Mouse (Mus musculus): ENCODE measurements around the gene Pfkfb2.

Gene Pfkfb2

DNA sequence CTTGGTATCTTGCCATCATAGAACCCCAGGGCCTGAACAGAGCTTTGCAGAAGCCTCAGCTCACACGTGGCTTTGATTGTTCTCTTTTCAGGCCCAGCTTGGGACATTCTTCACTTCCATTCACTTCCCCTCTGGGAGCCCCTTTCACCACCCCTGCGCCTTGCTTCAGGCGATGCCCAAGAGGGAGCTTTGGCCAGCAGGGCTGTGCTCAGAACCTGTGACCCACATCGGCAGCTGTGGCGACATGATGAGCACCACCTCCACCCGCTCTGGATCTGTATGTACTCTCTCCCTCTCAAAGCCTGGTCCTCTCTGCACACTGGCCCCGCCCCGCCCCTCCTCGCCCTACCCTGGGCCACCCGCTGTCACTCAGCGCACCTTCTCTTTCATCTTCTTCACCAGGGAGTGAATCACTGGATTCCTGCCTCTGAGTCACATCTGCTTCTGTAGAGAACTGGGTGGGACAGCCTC lies 8.4 kb upstream of the Pfkfb2 start:
- no peak for DNase-seq

DNA sequence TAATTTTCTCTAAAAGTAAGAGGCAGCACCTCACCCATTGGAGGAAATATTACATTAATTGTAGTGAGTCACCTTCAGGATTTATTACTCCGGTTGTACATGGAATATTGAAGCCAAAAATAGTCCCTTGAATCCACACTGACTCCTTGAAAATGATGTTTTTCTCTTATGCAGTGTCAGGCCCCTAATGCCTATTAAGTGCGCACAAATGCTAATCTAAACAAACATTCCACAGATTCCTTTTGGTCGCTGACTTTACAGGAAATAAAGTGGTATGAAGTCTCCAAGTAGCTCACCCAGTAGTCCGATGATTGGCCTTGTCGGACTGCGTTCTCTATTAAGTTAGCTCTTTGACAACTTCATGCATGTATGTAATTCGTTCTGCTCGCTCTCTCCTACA lies 5.8 kb upstream of the Pfkfb2 start:
- DNase-seq = peak; percentile 33

DNA sequence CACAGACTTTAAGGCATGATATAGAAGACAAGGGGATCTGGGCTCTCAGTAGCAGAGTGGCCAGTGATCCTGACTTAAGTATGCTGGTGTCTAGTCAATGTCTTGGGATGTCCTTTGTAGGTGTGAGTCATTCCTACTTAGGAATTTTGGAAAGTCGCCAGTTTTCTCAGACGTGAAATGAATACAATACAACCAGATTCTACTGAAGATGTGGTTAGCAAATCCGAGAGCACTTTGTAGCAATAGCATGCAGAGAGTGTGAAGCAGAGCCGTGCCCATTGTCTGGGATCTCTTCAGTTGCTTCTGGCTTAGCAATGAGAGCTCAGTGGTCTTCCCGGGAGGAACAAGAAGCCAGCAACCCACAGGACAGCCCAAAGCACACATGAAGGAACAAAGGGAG lies 5.4 kb upstream of the Pfkfb2 start:
- DNase-seq = peak; percentile 42

DNA sequence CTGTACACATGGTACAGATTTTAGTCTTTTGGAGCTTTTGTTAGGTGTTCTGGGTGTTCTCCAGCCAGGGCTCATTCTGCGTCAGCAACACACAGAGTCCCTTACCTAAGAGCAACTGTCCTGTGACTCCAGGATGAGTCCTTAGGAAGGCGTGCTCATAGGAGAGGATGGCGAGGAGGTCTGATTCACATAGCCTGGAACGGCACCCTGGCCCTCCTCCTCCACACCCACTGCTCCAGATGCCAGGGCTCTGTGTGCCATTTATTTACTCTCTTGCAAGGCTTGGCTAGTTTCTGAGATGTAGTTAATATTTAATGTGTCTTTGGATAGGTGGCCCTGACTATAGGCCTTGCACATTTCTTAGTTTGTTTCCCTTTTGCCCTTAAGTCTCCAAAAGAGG lies 4.6 kb upstream of the Pfkfb2 start:
- DNase-seq = peak; percentile 88

DNA sequence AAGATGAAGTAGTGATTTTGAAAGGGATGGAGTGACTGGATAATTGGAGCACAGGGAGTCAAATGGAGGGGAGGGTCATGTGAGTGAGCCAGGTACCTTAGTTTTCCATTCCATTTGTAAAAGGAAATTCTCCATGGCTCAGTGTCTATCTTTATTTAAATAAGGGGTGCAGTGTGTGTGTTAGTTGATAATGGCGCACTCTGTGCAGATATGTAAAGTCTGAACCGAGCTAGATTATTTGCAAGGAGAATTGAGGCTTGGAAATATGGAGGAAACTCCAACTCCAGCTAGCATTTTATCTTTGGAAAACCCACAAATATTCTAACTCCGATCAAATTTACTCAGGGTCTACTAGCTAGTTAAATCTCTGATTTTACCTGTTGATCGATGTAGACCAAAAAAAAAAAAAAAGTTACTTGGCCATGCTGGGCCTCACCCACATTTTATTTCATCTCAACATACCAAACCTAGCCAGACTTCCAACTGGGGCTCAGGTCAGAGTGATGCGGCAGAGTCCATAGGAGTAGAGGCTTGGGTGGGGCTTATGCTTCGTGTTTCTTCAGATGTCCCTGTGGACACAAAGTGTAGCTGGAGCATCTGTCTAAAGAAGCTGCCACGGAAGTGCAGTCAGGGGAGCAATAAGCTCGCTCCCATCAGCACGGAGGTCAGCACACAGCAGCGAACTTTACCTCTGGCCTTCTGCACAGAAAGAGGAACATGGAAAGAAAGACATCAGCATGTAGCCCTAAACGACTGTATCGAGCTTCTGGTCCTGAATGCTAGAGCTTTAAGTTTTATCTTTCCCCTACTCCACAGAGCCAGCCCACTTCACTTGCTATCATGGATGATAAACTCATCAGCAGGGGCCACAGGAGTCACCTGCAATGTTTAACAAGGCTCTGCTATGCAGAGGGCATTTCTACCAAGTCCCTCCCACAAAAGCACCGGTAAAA lies 3.9 kb upstream of the Pfkfb2 start:
- no peak for DNase-seq

DNA sequence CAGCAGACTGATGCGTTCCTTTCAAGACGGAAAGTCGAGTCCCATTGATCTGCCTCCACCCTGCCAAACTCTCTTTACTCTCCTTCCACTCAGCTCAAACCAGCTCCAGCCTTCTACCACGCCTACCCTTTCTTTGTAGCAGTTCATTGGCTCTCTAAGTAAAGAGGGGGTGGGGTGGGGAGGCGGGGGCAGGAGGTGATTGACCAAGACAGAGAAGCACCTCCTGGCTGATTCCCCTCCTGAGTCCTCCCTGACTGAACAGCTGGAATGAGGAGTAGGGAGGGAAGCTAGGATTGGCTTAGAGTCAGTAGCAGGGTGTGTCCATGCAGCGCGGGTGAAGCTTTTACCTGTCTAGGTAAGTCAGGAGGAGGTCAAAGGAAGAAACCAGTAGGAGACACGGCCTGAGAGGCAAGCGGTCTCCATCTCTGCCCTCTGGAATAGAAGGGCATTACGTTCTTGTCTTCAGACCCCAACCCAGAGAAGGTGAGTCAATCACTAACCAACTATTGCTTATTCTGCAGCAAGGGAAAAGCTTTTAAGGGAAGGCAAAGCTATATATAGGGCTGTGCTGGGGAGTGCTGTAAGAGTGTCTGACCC lies 2.8 kb upstream of the Pfkfb2 start, which contains the start of gene AA986860:
TSS of gene AA986860 (plus strand) at position 236 of the 597 bp plus-strand sequence.
- DNase-seq = peak; percentile 79

DNA sequence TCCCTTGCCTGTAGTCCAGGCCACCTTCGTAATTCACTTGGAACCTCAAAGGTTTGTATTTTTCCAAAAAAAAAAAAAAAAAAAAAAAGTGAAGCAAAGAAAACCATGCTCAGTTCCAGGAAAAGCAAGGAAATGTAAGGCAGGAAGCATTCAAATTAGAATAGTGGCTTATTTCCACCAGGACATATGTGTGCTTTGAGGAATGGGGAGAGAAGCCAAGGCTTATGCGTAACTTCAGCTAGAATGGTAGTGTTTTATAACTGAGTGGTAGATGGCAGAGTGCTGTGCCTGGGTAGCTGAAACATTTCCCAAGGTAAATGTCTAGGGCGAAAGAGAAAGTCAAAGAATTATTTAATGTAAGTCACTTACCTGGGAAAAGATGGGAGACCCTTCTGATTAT lies 345 bp downstream of the Pfkfb2 start:
- DNase-seq = no peak

DNA sequence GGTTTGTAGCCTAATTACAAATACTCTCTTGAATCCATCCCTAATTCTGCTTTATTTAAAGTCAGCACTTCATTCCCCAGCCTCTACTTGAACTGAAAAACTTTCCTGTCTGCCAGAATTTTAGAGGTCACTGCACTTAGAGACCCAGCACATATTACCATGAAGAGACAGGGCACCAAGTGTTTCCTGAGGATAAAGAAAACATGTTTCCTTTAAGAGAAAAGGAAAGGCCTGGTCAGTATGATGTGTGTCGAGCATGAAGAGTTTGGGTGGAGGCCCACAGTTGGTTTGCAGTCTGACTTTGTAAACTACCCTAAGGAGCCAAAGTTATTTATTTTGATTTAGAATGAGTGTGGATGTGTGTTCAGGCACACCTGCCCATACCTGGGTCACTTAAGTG lies 983 bp downstream of the Pfkfb2 start:
- no peak for DNase-seq

DNA sequence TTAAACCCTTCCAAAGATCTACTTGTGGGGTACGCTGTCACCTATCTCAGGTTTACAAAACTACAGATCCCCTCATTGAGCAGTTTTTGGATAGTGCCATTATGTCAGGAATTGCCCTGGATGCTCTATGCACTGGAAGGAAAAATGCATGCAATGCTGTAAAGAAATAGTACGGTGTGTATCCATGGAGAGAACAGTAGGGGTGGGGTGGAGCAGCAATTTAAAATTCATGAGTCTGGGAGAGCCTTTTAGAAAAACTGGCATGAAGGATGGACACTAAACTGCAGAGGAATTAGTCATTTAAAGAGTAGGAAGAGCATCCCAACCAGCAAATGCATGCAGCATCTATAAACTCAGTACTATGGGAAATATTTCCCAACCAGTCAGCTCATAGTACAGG lies 2.7 kb downstream of the Pfkfb2 start:
- DNase-seq = no peak

DNA sequence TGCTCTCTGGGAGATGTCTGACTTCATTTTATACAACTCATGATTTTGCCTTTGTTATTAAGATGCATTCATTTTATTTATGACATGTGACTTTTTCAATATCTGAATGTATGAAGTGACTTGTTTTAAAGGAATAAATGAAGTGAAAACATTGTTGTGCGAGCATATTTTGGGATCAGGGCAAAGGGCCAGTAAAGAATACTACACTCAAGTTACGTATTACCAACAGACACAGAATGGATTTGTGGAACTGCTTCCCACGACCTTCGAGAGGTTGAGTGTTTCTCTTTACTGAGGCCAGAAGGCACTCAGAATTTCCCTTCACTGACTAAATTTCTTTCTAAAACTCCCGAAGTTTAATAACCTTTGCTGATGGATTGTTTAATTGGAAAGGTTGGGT lies 4.8 kb downstream of the Pfkfb2 start:
- peak; percentile 55 for DNase-seq

DNA sequence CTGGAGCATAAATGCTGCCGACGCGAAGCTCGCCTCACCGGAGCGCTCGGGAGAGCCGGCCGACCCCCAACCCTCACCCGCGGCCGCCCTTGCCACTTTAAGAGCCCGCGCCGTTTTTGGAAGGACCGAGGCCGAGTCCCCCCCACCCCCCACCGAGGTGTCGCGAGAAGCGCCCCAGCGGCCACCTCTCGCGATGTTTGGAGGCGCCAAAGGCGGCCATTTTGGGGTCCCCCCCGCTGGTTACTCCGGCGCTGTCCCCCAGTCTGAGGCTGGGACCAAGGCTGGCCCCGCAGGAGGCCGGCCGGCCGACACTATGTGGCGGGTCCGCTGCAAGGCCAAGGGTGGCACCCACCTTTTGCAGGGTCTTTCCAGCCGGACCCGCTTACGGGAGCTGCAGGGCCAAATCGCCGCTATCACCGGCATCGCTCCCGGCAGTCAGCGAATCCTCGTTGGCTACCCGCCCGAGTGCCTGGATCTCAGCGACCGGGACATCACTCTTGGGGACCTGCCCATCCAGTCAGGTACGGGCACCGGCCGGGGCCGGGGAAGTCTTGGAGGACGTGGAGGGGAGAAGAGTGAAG lies 11.7 kb downstream of the Pfkfb2 start, which contains the start of gene Yod1:
TSS of gene Yod1 (plus strand) at position 37 of the 581 bp plus-strand sequence.
- peak; percentile 87 for DNase-seq

DNA sequence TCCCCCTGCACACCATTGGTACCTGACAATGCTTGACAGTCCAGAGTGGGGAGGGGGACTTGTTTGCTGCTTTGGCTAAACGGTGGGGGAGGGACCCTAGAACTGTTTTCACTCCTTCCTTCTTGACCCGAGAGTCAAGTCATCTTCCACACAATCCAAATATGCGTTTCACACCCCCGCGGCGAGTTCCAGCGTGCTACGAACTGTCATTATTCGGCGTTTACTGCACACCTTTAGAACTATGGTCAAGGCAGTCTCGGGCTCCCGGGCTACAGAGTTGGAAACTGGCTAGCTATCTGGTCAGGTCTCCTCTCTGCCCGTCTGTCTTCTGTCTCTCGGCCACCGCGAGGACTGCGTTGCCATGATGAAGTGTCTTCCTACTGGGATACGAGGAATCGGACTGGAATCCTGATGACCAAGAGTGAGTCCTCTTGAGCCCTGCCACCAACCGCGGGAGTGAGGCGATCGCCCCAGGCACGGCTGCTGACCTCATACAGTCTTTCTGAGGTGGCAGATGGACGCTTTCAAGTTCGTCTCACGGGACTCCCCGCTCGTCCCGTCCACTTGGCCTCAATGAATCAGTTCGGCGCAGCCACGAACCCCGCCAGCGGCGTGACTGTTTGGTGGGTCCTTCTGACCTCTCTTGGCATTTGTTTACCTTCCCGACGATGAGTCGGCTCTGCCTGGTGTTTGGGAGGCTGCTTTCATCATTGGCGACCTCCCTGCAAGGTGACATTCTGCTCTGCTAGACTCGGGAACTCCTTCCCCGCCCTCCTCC lies 12.4 kb downstream of the Pfkfb2 start:
- DNase-seq = no peak

DNA sequence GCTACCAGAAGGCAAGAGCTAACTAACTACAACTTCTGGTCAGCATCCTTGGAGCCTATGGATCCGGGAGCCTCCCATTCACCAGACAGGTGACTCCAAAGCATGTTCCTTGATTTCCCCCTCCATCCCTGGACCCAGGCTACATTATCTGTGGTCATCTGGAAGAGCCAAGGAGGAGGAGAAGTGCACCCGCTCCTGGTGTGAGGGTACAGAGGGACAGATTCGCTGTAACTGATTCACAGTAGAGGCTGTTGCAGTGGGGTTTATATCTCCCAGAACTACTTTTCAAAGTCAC lies 12.9 kb downstream of the Pfkfb2 start:
- no peak for DNase-seq

DNA sequence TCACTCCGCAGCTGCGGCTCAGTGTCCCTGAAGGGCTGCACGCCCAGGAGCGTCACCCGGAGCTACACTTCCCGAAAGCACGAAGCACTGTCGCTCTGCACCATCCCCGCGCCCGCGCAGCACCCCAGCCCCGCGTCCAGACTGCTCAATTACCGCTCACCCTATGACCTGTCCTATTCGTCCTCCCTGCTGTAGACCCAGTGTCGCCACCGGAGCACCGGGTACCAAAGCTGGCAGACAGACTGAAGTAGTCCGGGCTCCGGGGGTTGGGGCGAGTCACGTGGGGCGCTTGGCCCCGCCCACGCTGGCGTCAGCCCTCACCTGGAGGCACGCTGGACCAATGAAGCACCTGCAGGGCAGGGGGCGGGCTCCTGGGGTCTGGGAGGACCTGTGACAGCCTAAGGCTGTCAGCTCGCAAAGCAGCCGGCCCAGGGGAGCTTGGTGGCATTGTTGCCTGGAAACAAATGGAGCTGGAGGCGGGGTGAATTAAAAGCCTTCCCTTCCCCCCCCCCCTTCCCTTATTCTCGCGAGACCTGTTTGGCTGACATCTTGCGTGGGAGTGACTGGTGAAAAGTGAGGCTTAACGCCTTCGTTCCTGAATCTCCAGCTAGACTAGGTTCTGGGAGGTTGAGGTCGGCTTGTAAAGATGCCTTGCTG lies 13.4 kb downstream of the Pfkfb2 start, which contains the start of gene Gm29427:
TSS of gene Gm29427 (minus strand) at position 239 of the 657 bp plus-strand sequence.
- DNase-seq = peak; percentile 98

DNA sequence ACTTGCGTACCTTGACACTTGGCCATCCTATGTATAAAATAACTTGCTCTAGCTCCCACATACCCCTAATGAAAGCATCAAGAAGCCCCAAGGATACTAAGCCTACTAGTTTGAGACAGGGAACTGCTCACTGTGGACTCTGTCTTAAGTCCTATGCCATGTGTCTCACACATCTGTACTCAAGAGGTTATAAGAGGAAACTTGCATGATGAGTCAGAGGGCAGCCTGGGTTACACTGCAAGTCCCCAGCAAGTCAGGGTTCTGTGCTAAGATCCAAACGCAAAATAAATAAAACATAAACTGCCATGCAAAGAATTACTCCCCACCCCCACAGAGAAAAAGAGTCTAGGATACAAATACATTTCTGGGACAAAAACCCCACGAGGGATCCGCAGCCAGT lies 15.0 kb downstream of the Pfkfb2 start:
- no peak for DNase-seq

DNA sequence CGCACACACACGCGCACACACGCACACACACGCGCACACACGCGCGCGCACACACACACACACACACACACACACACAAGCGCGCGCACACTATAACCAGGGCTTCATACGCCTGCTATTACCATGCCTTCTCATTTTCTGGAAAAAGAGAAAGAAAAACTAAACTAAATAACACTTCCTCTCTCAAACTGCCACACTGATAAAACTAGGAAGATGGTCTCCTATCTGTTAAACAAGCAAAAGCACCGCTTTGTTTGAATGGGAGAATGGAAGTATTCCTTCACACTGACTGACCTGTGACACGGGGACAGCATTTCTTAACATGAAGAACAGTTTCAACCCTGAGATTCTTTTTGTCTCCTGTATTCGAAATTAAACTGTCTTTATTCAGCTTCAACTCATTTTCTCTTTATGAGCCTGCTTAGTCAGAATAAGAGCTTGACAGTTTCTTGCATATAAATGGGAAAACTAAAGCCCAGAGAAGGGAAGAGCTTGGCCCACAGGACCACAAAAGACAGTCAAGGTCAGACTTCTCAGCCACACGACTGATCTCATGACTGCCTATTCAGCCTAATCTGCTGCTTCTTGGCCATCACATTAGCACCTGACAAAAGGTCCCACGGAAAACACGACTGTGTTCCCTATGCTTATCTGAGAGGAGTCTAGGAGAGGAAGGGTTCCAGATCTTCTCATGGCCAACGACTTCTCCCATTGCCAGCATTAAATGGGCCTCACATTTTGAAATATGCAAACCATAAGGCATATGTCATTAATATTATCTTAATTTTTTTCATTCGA lies 18.6 kb downstream of the Pfkfb2 start:
- no peak for DNase-seq

DNA sequence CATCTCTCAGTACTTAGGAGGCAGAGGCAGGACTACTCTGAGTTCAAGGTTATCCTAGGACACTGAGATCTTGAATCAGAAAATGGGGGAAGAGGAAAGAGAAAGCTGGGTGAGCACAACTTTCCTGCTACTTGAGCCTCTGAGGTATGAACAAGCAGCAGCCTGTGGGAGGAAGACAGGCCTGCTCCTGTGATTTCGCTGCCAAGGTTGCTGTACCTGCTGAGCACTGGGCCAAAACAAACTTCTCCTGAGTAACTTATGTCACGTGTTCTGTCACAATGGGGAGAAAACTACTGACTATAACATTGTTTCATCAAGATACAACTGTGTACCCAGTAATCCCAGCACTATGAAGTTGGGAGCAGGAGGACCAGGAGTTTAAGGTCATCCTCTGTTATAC lies 25.4 kb downstream of the Pfkfb2 start:
- DNase-seq = no peak

DNA sequence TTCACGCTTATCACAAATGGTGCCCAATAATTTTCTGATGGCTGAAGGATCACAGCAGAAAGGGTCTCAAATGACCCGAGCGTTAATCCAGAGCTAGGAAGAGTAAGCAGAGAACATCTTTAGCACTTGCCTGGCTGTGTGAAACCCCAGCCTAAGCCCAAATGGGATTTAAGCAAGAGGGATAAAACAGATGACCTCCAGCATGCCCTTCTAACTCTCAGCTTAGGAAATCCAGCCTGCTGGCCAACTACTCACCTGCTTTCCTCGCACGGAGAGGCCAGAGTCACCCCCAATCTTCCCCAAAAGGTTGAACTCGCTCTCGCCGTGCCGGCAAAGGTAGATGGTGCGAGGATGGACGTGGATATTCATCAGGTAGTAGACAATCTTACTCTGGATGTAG lies 27.1 kb downstream of the Pfkfb2 start:
- no peak for DNase-seq

DNA sequence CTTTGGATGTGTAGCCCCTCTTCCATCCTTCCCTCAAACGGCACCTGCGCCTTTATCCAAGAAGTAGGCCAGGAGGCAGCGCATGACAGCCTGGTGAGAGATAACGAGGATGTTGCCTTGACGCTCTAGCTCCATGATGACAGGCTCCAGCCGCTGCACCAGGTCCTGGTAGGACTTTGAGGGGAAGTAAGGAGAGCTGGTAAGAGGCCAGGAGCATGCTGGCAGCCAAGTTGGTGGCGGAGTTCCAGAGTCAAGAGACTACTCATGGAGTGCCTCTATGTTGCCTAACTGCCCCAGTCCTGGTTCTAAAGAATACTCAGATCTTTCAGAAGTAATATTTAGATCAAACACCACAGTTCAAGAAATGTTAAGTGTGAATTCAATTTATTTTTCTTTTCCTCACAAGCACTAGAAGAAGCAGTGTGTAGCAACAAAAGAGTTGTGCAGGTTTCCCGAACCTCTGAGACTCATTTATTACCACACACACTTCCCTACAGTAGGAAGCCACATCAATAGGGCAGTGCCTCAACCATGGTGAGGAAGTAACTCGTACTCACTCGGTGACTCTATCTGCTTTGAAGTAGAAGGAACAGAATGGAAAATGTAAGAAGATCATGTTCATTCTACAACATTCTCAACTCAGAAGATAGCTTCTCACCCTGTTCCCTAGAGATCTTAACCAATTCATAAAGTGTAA lies 29.0 kb downstream of the Pfkfb2 start:
- no peak for DNase-seq

DNA sequence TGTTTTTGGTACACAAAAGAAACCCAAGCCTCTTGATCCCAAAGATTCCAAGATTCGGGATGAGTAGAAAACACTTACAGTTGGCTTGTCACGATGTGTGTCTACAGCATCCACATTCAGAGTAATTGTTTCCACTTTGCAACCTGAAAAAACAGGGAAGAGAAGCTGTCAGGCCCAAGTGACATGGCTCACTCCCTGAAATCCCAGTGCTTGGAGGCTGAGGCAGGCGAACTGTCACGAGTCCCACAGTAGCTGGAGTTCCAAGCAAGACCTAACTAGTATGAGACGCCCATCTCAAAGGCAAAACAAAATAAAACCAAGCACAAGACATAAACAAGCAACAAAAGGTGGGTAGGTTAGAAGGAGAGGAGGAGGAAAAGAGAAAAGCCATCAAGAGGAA lies 30.5 kb downstream of the Pfkfb2 start:
- DNase-seq = no peak

DNA sequence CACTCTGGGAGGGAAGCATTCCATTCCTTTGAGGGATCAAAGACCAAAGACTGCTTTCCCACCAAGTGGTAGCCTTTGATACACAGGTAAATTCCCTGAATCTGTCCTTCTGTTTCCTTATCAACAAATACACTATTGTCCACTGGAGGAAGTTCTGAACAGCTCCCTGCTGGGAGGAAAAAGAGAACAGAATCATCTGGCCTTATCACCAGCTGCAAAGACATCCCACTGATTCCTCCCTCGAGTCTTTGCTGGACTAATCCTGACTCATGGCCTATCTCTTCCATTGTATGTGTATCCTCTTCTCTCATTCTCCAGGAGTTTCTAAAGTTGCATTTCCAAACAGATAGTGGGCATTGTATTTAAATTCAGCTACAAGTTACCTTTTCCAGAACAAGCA lies 45.1 kb downstream of the Pfkfb2 start:
- no peak for DNase-seq
